Mouse (Mus musculus) MEL (cell line): ENCODE measurements around the gene Ap1m1. TPM values are rescaled to one million over a fixed set of nuclear protein-coding genes. Genes with fewer than 3 reads are reported as not detected.

Source experiments
- DNase-seq: peaks from one replicate; pipeline ENCODE4 v3.0.0; 2011; ENCODE audit warnings: low read depth, low spot score
- H3K27ac ChIP-seq: 2 replicates; pipeline ENCODE4 v1.5.1; 2012; ENCODE audit warnings: low read depth, mild to moderate bottlenecking, control low read depth, low read length, moderate library complexity; ENCODE audit not compliant: control insufficient read depth
- H3K27me3 ChIP-seq, 2 experiments: fragments of 150-350 bp in 1 of 2; sonication (generic) in 1 of 2; 2 replicates each; pipeline ENCODE4 v1.6.1; 2012; ENCODE audit warnings: low read length in 2 of 2, mild to moderate bottlenecking in 2 of 2, improper control_type of control experiment in 1 of 2, moderate library complexity in 1 of 2; ENCODE audit not compliant: insufficient read depth in 2 of 2, control insufficient read depth in 1 of 2
- H3K36me3 ChIP-seq, 2 experiments: 2 replicates each; pipeline ENCODE4 v1.6.1; 2012 to 2014; ENCODE audit warnings: low read length in 2 of 2, improper control_type of control experiment in 1 of 2, inconsistent platforms in 1 of 2, mild to moderate bottlenecking in 1 of 2; ENCODE audit not compliant: insufficient read depth in 2 of 2, control insufficient read depth in 1 of 2
- H3K4me1 ChIP-seq, 2 experiments: fragments of 150-350 bp in 1 of 2; sonication (generic) in 1 of 2; 2 replicates each; pipeline ENCODE4 v1.6.1; 2012; ENCODE audit warnings: low read length in 2 of 2, improper control_type of control experiment in 1 of 2, mild to moderate bottlenecking in 1 of 2; ENCODE audit not compliant: insufficient read depth in 2 of 2, control insufficient read depth in 1 of 2
- H3K4me3 ChIP-seq, 2 experiments: fragments of 150-350 bp in 1 of 2; sonication (generic) in 1 of 2; 2 replicates each; pipeline ENCODE4 v1.5.1; 2012; ENCODE audit warnings: low read depth in 2 of 2, low read length in 2 of 2, mild to moderate bottlenecking in 2 of 2, moderate library complexity in 2 of 2, control low read depth in 1 of 2, improper control_type of control experiment in 1 of 2; ENCODE audit not compliant: control insufficient read depth in 1 of 2, insufficient read depth in 1 of 2
- H3K79me2 ChIP-seq: 2 replicates; pipeline ENCODE4 v1.6.1; 2012; ENCODE audit warnings: mild to moderate bottlenecking, low read length, moderate library complexity; ENCODE audit not compliant: control insufficient read depth, poor library complexity, insufficient read depth
- H3K9ac ChIP-seq: 2 replicates; pipeline ENCODE4 v1.6.1; 2012; ENCODE audit warnings: low read depth, mild to moderate bottlenecking, control low read depth, low read length, moderate library complexity; ENCODE audit not compliant: control insufficient read depth, poor library complexity, severe bottlenecking
- H3K9me3 ChIP-seq: fragments of 150-350 bp; sonication (generic); replicated peaks from 2 replicates; pipeline ENCODE4 v1.6.1; 2012; ENCODE audit warnings: mild to moderate bottlenecking, low read length, improper control_type of control experiment, moderate library complexity; ENCODE audit not compliant: insufficient read depth
- BHLHE40 ChIP-seq: IDR thresholded peaks from 2 replicates; pipeline ENCODE4 v1.6.1; 2012; ENCODE audit warnings: low read depth, mild to moderate bottlenecking, inconsistent platforms, low read length, improper control_type of control experiment, borderline replicate concordance
- CHD1 ChIP-seq: IDR thresholded peaks from 2 replicates; pipeline ENCODE4 v1.6.1; 2012; ENCODE audit warnings: low read depth, mild to moderate bottlenecking, inconsistent platforms, low read length, improper control_type of control experiment
- CHD2 ChIP-seq: IDR thresholded peaks from 2 replicates; pipeline ENCODE4 v1.6.1; 2011; ENCODE audit warnings: low read length, improper control_type of control experiment
- E2F4 ChIP-seq: IDR thresholded peaks from 2 replicates; pipeline ENCODE4 v1.6.1; 2011; ENCODE audit warnings: low read depth, low read length, improper control_type of control experiment, borderline replicate concordance
- ELF1 ChIP-seq: IDR thresholded peaks from 2 replicates; pipeline ENCODE4 v1.6.1; 2014; ENCODE audit warnings: low read depth, mild to moderate bottlenecking, inconsistent platforms, low read length, improper control_type of control experiment, moderate library complexity
- EP300 ChIP-seq, 2 experiments: IDR thresholded peaks; 2 replicates each; pipeline ENCODE4 v1.6.1; 2011; ENCODE audit warnings: improper control_type of control experiment in 2 of 2, low read length in 2 of 2, low read depth in 1 of 2, mild to moderate bottlenecking in 1 of 2
- ETS1 ChIP-seq: IDR thresholded peaks from 2 replicates; pipeline ENCODE4 v1.6.1; 2012; ENCODE audit warnings: low read depth, mild to moderate bottlenecking, inconsistent platforms, low read length, improper control_type of control experiment, moderate library complexity
- GATA1 ChIP-seq: IDR thresholded peaks from 2 replicates; pipeline ENCODE4 v1.6.1; 2011; ENCODE audit warnings: low read depth, low read length, improper control_type of control experiment
- JUND ChIP-seq: IDR thresholded peaks from 2 replicates; pipeline ENCODE4 v1.6.1; 2011; ENCODE audit warnings: low read depth, mild to moderate bottlenecking, improper control_type of control experiment, low read length
- KAT2A ChIP-seq: conservative IDR thresholded peaks from 2 replicates; pipeline ENCODE4 v1.6.1; 2012; ENCODE audit warnings: low read depth, low read length, improper control_type of control experiment, inconsistent platforms
- MAFK ChIP-seq: IDR thresholded peaks from 2 replicates; pipeline ENCODE4 v1.6.1; 2011; ENCODE audit warnings: low read depth, mild to moderate bottlenecking, low read length, improper control_type of control experiment, borderline replicate concordance
- MAX ChIP-seq: IDR thresholded peaks from 2 replicates; pipeline ENCODE4 v1.6.1; 2011; ENCODE audit warnings: low read length, improper control_type of control experiment
- MAZ ChIP-seq: IDR thresholded peaks from 2 replicates; pipeline ENCODE4 v1.6.1; 2012; ENCODE audit warnings: low read depth, mild to moderate bottlenecking, inconsistent platforms, low read length, improper control_type of control experiment
- MEF2A ChIP-seq: IDR thresholded peaks from 2 replicates; pipeline ENCODE4 v1.6.1; 2014; ENCODE audit warnings: low read depth, mild to moderate bottlenecking, inconsistent platforms, low read length, improper control_type of control experiment; ENCODE audit not compliant: poor library complexity, insufficient replicate concordance, severe bottlenecking; ENCODE audit errors: extremely low read depth
- MXI1 ChIP-seq: IDR thresholded peaks from 2 replicates; pipeline ENCODE4 v1.6.1; 2011; ENCODE audit warnings: mild to moderate bottlenecking, low read depth, low read length, improper control_type of control experiment
- MYB ChIP-seq: IDR thresholded peaks from 2 replicates; pipeline ENCODE4 v1.6.1; 2011; ENCODE audit warnings: mild to moderate bottlenecking, low read depth, low read length, improper control_type of control experiment
- MYC ChIP-seq: IDR thresholded peaks from 2 replicates; pipeline ENCODE4 v1.6.1; 2011; ENCODE audit warnings: low read depth, mild to moderate bottlenecking, low read length, improper control_type of control experiment, moderate library complexity
- NELFE ChIP-seq: IDR thresholded peaks from 2 replicates; pipeline ENCODE4 v1.6.1; 2011; ENCODE audit warnings: low read depth, low read length, improper control_type of control experiment
- NRF1 ChIP-seq: IDR thresholded peaks from 2 replicates; pipeline ENCODE4 v1.6.1; 2014; ENCODE audit warnings: low read depth, mild to moderate bottlenecking, inconsistent platforms, low read length, improper control_type of control experiment, moderate library complexity; ENCODE audit not compliant: poor library complexity, insufficient read depth, severe bottlenecking
- POLR2AphosphoS2 ChIP-seq: IDR thresholded peaks from 2 replicates; pipeline ENCODE4 v1.6.1; 2011; ENCODE audit warnings: low read length, improper control_type of control experiment
- POLR2AphosphoS5 ChIP-seq: IDR thresholded peaks from 2 replicates; pipeline ENCODE4 v1.6.1; 2012; ENCODE audit warnings: low read depth, borderline replicate concordance, mild to moderate bottlenecking, inconsistent platforms, low read length, moderate library complexity, mixed read lengths
- RAD21 ChIP-seq: IDR thresholded peaks from 2 replicates; pipeline ENCODE4 v1.6.1; 2011; ENCODE audit warnings: mild to moderate bottlenecking, low read depth, low read length, improper control_type of control experiment
- SIN3A ChIP-seq: IDR thresholded peaks from 2 replicates; pipeline ENCODE4 v1.6.1; 2012; ENCODE audit warnings: low read length, improper control_type of control experiment, inconsistent platforms
- SMC3 ChIP-seq: IDR thresholded peaks from 2 replicates; pipeline ENCODE4 v1.6.1; 2011; ENCODE audit warnings: low read depth, low read length, improper control_type of control experiment
- TBP ChIP-seq: IDR thresholded peaks from 2 replicates; pipeline ENCODE4 v1.8.0; 2011; ENCODE audit warnings: low read depth, low read length, improper control_type of control experiment
- TCF12 ChIP-seq: IDR thresholded peaks from 2 replicates; pipeline ENCODE4 v1.6.1; 2014; ENCODE audit warnings: low read depth, mild to moderate bottlenecking, inconsistent platforms, low read length, improper control_type of control experiment, moderate library complexity
- ZC3H11A ChIP-seq: IDR thresholded peaks from 2 replicates; pipeline ENCODE4 v1.6.1; 2012; ENCODE audit warnings: low read depth, mild to moderate bottlenecking, inconsistent platforms, low read length, improper control_type of control experiment
- ZKSCAN1 ChIP-seq: IDR thresholded peaks from 2 replicates; pipeline ENCODE4 v1.6.1; 2012; ENCODE audit warnings: low read depth, mild to moderate bottlenecking, inconsistent platforms, low read length, improper control_type of control experiment, moderate library complexity
- ZMIZ1 ChIP-seq: IDR thresholded peaks from 2 replicates; pipeline ENCODE4 v1.6.1; 2012; ENCODE audit warnings: low read depth, mild to moderate bottlenecking, inconsistent platforms, low read length, improper control_type of control experiment, moderate library complexity
- ZNF384 ChIP-seq: IDR thresholded peaks from 2 replicates; pipeline ENCODE4 v1.6.1; 2012; ENCODE audit warnings: low read depth, mild to moderate bottlenecking, inconsistent platforms, low read length, improper control_type of control experiment
- polyA plus RNA-seq, 2 experiments: library from polyadenylated mRNA; stranded (reverse) in 1 of 2; unstranded in 1 of 2; fragments of >175 nt in 1 of 2; fragments of >200 nt in 1 of 2; gene quantifications; 2 replicates each; pipeline versions ENCODE4 v1.2.1 to v1.2.4; 2012; ENCODE audit warnings: low replicate concordance in 2 of 2, low read depth in 1 of 2; ENCODE audit not compliant: insufficient read length in 2 of 2, insufficient read depth in 1 of 2, missing spikeins in 1 of 2
- total RNA-seq: library from RNA; depleted of rRNA; stranded (reverse); fragments of 300-350 nt; gene quantifications from 2 replicates; pipeline ENCODE4 v1.2.3, GENCODE M21; 2012

Gene Ap1m1
- total and polyA plus RNA-seq, 3 experiments: 47.4 to 117 TPM; not detected in 1

DNA sequence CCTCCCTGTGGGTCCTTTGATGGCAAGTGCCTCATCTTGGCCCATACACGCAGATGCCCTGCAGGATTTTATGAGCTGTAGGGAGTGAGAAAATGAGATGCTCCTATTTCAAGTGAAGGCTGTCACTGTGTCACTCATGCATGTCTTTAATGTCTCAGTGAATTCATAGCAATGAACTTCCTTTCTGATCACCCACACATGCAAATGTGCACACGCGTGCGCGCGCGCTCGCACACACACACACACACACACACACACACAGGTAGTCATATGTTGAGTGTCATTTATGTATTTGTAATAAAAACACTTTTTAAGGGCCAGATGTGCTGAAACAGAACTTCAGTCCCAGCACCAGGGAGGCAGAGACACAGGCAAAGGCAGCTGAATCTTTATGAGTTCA, 27.3 kb downstream of the Ap1m1 start:
- Histone ChIP-seq H3K27ac (no peak overlapping the region), H3K4me1 (peaks cover 0 to 28% of the 10 kb centered on the region in 2 experiments; a peak in 2 of 4 replicates), H3K27me3 (no peaks in the 10 kb centered on the region), H3K4me3 (no peak overlapping the region), H3K79me2 (no peaks in the 10 kb centered on the region), H3K9me3 (no peaks in the 10 kb centered on the region), H3K9ac (no peak overlapping the region), H3K36me3 (peaks cover 0 to 20% of the 10 kb centered on the region in 2 experiments; a peak in 2 of 4 replicates)
- TF ChIP-seq POLR2AphosphoS2: no peak
- no peak for TF ChIP-seq ZMIZ1
- no peak for TF ChIP-seq POLR2AphosphoS5
- TF ChIP-seq MYB: no peak
- no peak for TF ChIP-seq ETS1
- no peak for TF ChIP-seq ZNF384
- TF ChIP-seq GATA1: no peak
- TF ChIP-seq MYC: no peak
- TF ChIP-seq BHLHE40: no peak
- no peak for TF ChIP-seq ZC3H11A
- no peak for TF ChIP-seq ELF1
- no peak for TF ChIP-seq CHD1
- TF ChIP-seq KAT2A: no peak
- no peak for TF ChIP-seq SMC3
- no peak for TF ChIP-seq TBP
- TF ChIP-seq JUND: no peak
- TF ChIP-seq MXI1: no peak
- no peak for TF ChIP-seq MAX
- no peak for DNase-seq

DNA sequence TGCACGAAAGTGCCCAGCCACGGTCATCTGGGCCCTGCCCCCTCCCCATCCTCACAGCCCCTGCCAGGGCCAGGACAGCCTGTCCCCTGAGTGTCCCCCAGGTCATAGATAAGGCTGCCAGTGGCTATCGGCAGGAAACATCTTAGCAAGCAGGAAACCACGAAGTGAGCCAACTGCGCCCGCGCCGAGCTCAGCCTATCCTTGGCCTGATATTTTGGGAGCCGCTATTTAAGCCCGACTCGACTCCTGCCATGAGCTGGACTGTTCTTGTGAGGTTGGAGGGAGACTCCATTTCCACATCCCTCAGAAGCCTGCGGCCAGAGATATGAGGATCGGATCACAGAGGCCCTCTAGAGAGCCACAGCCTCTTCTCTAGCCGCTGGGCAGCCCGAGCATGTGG, 28.5 kb downstream of the Ap1m1 start:
- Histone ChIP-seq H3K9ac (peak overlapping the region; percentile 59), H3K36me3 (peaks cover 0 to 20% of the 10 kb centered on the region in 2 experiments; a peak in 2 of 4 replicates), H3K27me3 (no peaks in the 10 kb centered on the region), H3K4me3 (peak overlapping the region; percentile 46 to 49), H3K27ac (peak overlapping the region; percentile 84), H3K79me2 (no peaks in the 10 kb centered on the region), H3K9me3 (no peaks in the 10 kb centered on the region), H3K4me1 (peaks cover 0 to 28% of the 10 kb centered on the region in 2 experiments; a peak in 2 of 4 replicates)
- peak; percentile 93 for DNase-seq
- TF ChIP-seq SIN3A: peak; percentile 72; the same call in 1 of the 2 replicates
- no peak for TF ChIP-seq ZC3H11A
- peak; percentile 82; the same call in 1 of the 2 replicates for TF ChIP-seq MEF2A
- no peak for TF ChIP-seq ZKSCAN1
- peak; percentile 71 for TF ChIP-seq MAZ
- peak; percentile 74 for TF ChIP-seq ZMIZ1
- TF ChIP-seq CHD2: no peak
- TF ChIP-seq BHLHE40: 0 out of 2 replicates have a peak, but pooled peaks have one; percentile 60
- 0 out of 2 replicates have a peak, but pooled peaks have one; percentile 8 for TF ChIP-seq ELF1
- TF ChIP-seq MAFK: no peak; the same call in 1 of the 2 replicates
- TF ChIP-seq NELFE: peak; percentile 56
- no peak for TF ChIP-seq SMC3
- peak; percentile 94 for TF ChIP-seq TBP
- no peak; the same call in 1 of the 2 replicates for TF ChIP-seq KAT2A
- TF ChIP-seq E2F4: no peak
- TF ChIP-seq JUND: no peak
- 0 out of 2 replicates have a peak, but pooled peaks have one; percentile 21 for TF ChIP-seq MYB
- peak; percentile 94 to 96 for TF ChIP-seq EP300 (IDR thresholded peaks at IDR 0.05; ENCODE audit: low read depth in 1 of 2, low read length in 2 of 2)
- peak; percentile 97 for TF ChIP-seq TCF12
- peak; percentile 63 for TF ChIP-seq NRF1
- no peak for TF ChIP-seq RAD21
